Mouse (Mus musculus): ENCODE measurements around the gene Mad2l2. TPM values are rescaled to one million over a fixed set of nuclear protein-coding genes. Genes with fewer than 3 reads are reported as not detected.

The Mad2l2 gene
- polyA plus RNA-seq, 1 experiment = 36.0 TPM

- WGBS = 6% methylated on average over 43 of the region's 43 CpGs
- peak; percentile 70 to 73 for DNase-seq
- H3K27ac ChIP-seq (ENCODE audit: insufficient read depth, low read length) = peak within 1 kb of the TSS; percentile 83
- H3K4me3 ChIP-seq (replicated peaks; ENCODE audit: insufficient read depth, low read depth, low read length) = peak within 1 kb of the TSS; percentile 86
- peaks cover 14% of the 10 kb centered on the region for H3K4me1 ChIP-seq (ENCODE audit: control insufficient read depth, insufficient read depth, low read length)
- TF ChIP-seq POLR2A (IDR thresholded peaks at IDR 0.05; ENCODE audit: borderline replicate concordance, insufficient read depth, low read length) = no peak
- TF ChIP-seq CTCF (IDR thresholded peaks at IDR 0.05; ENCODE audit: borderline replicate concordance, insufficient read depth, low read depth, low read length) = no peak
- no peaks in the 10 kb centered on the region for H3K27me3 ChIP-seq (ENCODE audit: control insufficient read depth, insufficient read depth, low read length)
These were observed 30.5 kb downstream of the Mad2l2 start, which contains the start of the genes Fbxo44 and Fbxo2 for GRCm38 (mm10) chr4:148160436-148161390. Gene Fbxo44 (minus strand): TSS chr4:148160482. Gene Fbxo2 (plus strand): TSS chr4:148160621.

- 4% methylated on average over 28 of the region's 29 CpGs for WGBS
- TF ChIP-seq POLR2A (IDR thresholded peaks at IDR 0.05; ENCODE audit: borderline replicate concordance, insufficient read depth, low read length) = no peak
- peak; percentile 34; the same call in 1 of the 2 replicates for TF ChIP-seq CTCF (IDR thresholded peaks at IDR 0.05; ENCODE audit: borderline replicate concordance, insufficient read depth, low read depth, low read length)
- Histone ChIP-seq H3K27me3 (ENCODE audit: control insufficient read depth, insufficient read depth, low read length) (no peaks in the 10 kb centered on the region), H3K4me3 (replicated peaks; ENCODE audit: insufficient read depth, low read depth, low read length) (peak overlapping the region; percentile 17), H3K4me1 (ENCODE audit: control insufficient read depth, insufficient read depth, low read length) (peaks cover 3% of the 10 kb centered on the region; the same call in 1 of the 2 replicates), H3K27ac (ENCODE audit: insufficient read depth, low read length) (no peak overlapping the region)
- DNase-seq = peak; percentile 68 to 73
These were observed 33.8 kb downstream of the Mad2l2 start for GRCm38 (mm10) chr4:148164002-148164439.

GRCm38 (mm10) chr4:148164461-148164860, 34.3 kb downstream of the Mad2l2 start:
- no peak overlapping the region for H3K4me3 ChIP-seq (replicated peaks; ENCODE audit: insufficient read depth, low read depth, low read length)
- WGBS = 23% methylated on average over 16 of the region's 16 CpGs
- no peaks in the 10 kb centered on the region for H3K27me3 ChIP-seq (ENCODE audit: control insufficient read depth, insufficient read depth, low read length)
- no peak for TF ChIP-seq CTCF (IDR thresholded peaks at IDR 0.05; ENCODE audit: borderline replicate concordance, insufficient read depth, low read depth, low read length)
- TF ChIP-seq POLR2A (IDR thresholded peaks at IDR 0.05; ENCODE audit: borderline replicate concordance, insufficient read depth, low read length) = no peak
- peak in 1 of 2 experiments; percentile 23 for DNase-seq
- H3K4me1 ChIP-seq (ENCODE audit: control insufficient read depth, insufficient read depth, low read length) = peaks cover 3% of the 10 kb centered on the region; the same call in 1 of the 2 replicates
- no peak overlapping the region for H3K27ac ChIP-seq (ENCODE audit: insufficient read depth, low read length)

GRCm38 (mm10) chr4:148165551-148165950, 35.4 kb downstream of the Mad2l2 start:
- DNase-seq = peak in 1 of 2 experiments; percentile 31
- H3K4me1 ChIP-seq (ENCODE audit: control insufficient read depth, insufficient read depth, low read length) = peaks cover 3% of the 10 kb centered on the region; the same call in 1 of the 2 replicates
- no peaks in the 10 kb centered on the region for H3K27me3 ChIP-seq (ENCODE audit: control insufficient read depth, insufficient read depth, low read length)
- 26% methylated on average over 17 of the region's 17 CpGs for WGBS
- no peak overlapping the region for H3K4me3 ChIP-seq (replicated peaks; ENCODE audit: insufficient read depth, low read depth, low read length)
- TF ChIP-seq CTCF (IDR thresholded peaks at IDR 0.05; ENCODE audit: borderline replicate concordance, insufficient read depth, low read depth, low read length) (no peak), POLR2A (IDR thresholded peaks at IDR 0.05; ENCODE audit: borderline replicate concordance, insufficient read depth, low read length) (no peak)
- no peak overlapping the region for H3K27ac ChIP-seq (ENCODE audit: insufficient read depth, low read length)

- peaks cover 3% of the 10 kb centered on the region; the same call in 1 of the 2 replicates for H3K4me1 ChIP-seq (ENCODE audit: control insufficient read depth, insufficient read depth, low read length)
- no peaks in the 10 kb centered on the region for H3K27me3 ChIP-seq (ENCODE audit: control insufficient read depth, insufficient read depth, low read length)
- 15% methylated on average over 10 of the region's 10 CpGs for WGBS
- TF ChIP-seq POLR2A (IDR thresholded peaks at IDR 0.05; ENCODE audit: borderline replicate concordance, insufficient read depth, low read length) (no peak), CTCF (IDR thresholded peaks at IDR 0.05; ENCODE audit: borderline replicate concordance, insufficient read depth, low read depth, low read length) (no peak)
- H3K27ac ChIP-seq (ENCODE audit: insufficient read depth, low read length) = no peak overlapping the region
- H3K4me3 ChIP-seq (replicated peaks; ENCODE audit: insufficient read depth, low read depth, low read length) = peak overlapping the region; percentile 22
- DNase-seq = peak; percentile 61 to 75
These were observed 36.2 kb downstream of the Mad2l2 start for GRCm38 (mm10) chr4:148166431-148166830.

DNA sequence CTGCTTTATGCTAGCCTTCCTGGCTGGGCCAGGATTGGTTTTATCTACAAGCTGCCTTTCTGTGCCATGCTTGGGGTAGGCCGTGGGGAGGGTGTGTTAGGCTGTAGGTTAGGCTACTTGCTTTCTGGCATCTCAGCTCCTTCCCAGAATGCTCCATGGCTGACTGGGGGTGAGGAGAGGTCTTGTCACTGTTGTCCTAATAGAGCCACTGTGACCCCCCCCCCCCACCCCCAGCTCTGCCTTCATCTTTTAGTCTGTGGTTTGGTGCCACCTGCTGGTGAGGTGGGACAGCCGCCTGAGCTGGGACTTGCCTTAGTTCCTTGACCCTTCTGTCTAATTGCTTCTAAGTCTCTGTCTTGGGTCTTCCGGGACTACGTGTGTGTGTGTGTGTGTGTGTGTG, 36.8 kb downstream of the Mad2l2 start:
- no peak overlapping the region for H3K27ac ChIP-seq (ENCODE audit: insufficient read depth, low read length)
- peaks cover 3% of the 10 kb centered on the region; the same call in 1 of the 2 replicates for H3K4me1 ChIP-seq (ENCODE audit: control insufficient read depth, insufficient read depth, low read length)
- H3K4me3 ChIP-seq (replicated peaks; ENCODE audit: insufficient read depth, low read depth, low read length) = peak overlapping the region; percentile 51
- no peaks in the 10 kb centered on the region for H3K27me3 ChIP-seq (ENCODE audit: control insufficient read depth, insufficient read depth, low read length)
- DNase-seq = peak; percentile 66 to 77
- no peak for TF ChIP-seq POLR2A (IDR thresholded peaks at IDR 0.05; ENCODE audit: borderline replicate concordance, insufficient read depth, low read length)
- peak; percentile 66 for TF ChIP-seq CTCF (IDR thresholded peaks at IDR 0.05; ENCODE audit: borderline replicate concordance, insufficient read depth, low read depth, low read length)
- WGBS = 11% methylated on average over 4 of the region's 4 CpGs

DNA sequence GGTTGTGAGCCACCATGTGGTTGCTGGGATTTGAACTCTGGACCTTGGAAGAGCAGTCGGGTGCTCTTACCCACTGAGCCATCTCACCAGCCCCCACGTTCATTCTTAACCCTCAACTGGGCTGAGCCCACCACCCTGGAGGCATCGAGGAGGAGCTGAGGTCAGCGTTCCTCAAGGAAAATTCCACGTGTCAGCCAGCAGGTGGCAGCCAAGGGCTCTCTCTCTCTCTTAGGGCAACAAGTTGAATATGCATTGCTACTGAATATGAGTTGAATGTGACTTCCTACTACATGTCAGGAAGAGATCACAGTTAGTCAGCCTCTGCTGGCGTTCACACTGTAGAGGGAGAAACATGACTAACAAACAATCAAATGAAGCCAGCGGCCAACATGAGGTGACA, 38.1 kb downstream of the Mad2l2 start:
- Histone ChIP-seq H3K4me3 (replicated peaks; ENCODE audit: insufficient read depth, low read depth, low read length) (no peak overlapping the region), H3K27me3 (ENCODE audit: control insufficient read depth, insufficient read depth, low read length) (peaks cover under 1% of the 10 kb centered on the region; the same call in 1 of the 2 replicates), H3K27ac (ENCODE audit: insufficient read depth, low read length) (no peak overlapping the region), H3K4me1 (ENCODE audit: control insufficient read depth, insufficient read depth, low read length) (peaks cover 3% of the 10 kb centered on the region; the same call in 1 of the 2 replicates)
- WGBS = 23% methylated on average over 7 of the region's 7 CpGs
- TF ChIP-seq CTCF (IDR thresholded peaks at IDR 0.05; ENCODE audit: borderline replicate concordance, insufficient read depth, low read depth, low read length) (peak; percentile 87), POLR2A (IDR thresholded peaks at IDR 0.05; ENCODE audit: borderline replicate concordance, insufficient read depth, low read length) (no peak)
- DNase-seq = peak; percentile 61 to 66

Measured in cerebellum, adult 2 months (tissue).